Mouse (Mus musculus) fibroblast of lung, adult 2 months (primary cell): ENCODE results near the gene Lrrc74a.

Experiments
- DNase-seq: peaks from one replicate; pipeline ENCODE4 v3.0.0-alpha.2; 2011; ENCODE audit warnings: low read depth

Lrrc74a gene

DNA sequence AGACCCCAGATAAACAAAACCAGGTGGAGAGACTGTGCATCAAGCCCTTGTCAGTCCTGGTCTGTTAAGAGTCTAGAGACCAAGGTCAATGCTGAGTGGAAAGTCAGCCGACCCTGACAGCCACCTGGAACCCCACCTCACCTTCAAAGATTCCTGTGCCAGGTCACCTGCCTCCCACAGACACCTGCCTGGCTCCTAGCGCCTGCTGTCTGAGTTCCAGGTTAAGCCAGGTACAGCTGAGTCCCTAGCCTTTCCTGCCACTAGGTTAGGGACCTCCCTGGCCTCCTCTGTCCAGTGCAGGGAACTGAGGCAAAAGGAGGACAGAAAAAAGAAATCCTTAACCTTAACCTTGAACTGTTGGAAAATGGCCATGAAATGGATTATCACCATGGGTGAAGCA lies 70.7 kb downstream of the Lrrc74a start:
- DNase-seq, result no peak

DNA sequence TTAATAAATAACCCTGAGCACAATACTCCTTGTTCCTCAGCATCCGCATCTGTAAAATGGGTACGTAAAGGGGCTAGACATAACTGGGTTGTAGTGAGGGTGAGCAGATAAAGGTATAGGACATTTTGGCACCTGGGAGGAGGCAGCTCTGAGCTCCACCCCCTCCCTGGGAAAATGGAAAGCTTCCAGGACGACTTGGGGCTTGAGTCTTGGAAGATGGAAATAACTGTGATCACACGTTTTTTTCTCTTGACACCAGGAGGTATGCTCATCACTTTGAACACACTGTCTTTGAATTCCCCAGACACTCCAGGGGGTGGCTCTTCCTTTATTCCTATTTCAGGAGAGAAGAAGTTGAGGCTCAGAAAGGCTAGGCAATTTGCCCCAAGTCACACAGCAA lies 71.1 kb downstream of the Lrrc74a start:
- no peak for DNase-seq

DNA sequence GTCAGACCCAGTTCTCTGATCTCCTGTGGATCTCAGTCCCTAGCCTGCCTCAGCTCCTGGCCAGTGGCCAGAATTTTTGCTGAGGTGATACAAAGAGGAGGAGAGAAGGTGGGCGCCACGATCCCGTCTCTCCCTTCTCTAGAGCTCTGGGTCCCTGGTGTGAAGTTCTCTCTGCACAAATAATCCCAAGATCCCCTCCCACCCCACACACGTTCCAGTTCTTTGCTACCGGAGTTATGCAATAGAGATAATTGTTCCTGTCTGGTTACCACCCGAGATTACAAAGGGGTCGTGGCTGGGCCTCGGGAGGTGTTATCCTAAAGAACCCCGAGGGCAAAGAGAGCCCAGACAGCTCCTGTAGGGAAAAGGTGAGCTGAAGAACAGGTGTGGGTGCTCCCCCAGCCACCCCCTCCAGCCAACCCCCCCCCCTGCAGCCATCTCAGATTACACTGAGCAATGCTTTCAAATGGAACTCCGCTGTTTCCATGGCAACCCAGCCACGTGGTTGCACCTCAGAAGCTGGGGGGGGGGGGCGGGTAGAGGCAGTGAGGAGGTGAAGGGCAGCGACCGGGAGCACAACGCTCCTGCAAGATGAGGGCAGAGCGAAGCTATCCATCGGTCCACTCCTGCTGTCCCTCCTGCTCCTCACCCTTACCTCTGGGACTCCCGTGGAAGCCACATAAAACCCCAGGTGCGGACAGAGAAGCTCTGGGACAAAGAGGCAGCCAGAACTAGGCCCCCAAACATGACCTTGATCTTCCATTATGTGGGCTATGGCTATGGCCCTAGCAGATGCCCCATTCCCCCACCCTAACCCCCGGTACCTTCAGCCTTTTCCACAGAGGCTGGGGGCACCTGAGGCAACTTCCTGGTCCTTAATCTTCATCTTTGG lies 72.1 kb downstream of the Lrrc74a start:
- no peak for DNase-seq

DNA sequence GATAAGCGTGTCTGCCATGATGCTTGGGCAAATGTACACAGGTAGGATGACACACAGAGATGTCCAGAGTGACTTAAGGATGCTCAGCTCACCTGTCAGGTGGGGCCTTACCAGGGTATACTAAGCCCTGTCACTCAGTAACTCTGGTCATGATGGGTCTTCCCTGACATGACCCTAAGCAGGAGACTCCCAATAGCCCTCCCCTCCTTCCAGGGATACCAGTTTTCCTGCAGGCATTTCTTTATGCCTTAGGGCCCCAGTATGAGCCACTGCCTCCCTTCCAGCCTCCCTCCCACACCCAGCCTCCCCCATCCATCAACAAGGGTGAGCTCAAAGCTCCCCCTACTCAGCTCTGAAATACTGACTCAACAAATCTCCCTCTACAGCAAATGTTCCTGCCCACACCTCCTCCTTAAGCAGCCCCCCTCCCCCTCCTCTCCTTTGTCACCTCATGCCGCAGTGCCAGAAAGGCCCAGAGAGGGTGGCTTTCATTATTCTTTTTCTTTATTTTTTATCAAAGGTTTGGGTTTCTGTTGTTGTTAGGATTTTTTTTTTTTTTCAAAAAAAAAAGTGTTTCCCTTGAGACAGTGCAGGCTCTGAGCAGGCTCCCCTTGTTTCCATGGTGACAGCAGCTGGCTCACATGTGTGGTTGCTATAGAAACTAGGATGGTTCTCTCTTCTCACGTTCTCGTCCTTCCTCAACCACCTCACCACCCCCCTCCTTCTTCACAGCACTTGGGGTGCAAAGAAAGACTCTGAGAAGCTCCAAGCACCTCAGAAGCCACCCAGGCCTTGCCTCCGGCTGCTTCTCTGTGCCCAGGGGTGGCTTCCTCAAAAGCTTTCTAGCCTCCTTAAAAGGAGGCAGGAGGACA lies 73.0 kb downstream of the Lrrc74a start:
- no peak for DNase-seq

DNA sequence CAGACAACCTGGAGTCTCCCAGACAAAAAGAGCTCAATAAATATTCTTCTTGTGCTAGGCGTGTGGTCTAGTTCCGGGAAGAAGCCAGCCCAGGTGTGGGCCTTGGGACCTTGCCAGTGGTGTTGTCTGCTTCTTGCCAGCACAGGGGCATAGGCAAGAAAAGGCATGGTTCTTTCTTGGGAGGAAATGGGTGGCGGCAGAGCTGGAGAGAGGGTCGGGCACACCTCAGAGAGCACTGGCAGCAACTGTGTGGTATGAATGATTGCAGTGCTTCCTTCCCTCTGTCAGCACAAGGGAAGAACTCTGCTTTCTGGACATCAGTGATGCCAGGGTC lies 73.6 kb downstream of the Lrrc74a start:
- no peak for DNase-seq

DNA sequence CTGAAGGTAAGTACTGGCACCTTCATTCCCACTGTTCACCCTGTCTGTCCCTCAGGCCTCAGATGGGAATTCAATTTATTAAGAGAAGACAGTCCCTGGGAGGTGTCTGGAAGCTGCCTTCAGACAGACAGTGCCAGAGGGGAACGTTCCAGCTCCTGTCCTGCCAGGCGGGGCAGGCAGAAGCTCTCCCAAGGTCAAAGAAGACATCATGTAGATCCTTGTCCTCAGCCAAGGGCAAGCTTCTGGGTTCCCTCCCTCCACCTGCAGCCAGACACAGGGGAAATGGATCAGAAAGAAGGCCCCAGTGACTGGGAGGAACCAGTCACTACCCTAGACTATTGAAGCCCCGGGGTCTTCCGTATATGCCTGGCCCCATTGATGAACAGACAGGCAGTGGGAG lies 74.7 kb downstream of the Lrrc74a start:
- no peak for DNase-seq

DNA sequence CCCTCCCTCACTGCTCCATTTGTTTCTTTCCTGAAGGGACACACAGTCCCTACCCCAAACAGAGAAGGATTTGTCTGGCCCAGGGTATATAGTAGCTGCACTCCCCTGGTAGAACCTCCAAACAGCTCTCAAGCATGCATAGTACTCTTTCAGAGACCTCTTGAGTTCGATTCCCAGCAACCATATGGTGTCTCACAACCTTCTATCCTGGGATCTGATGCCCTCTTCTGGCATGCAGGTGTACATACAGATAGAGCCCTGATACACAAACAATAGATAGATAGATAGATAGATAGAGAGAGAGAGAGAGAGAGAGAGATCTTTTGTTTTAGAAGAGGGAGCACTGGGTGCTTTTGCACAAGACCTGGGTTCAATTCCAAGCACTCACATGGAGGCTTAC lies 75.9 kb downstream of the Lrrc74a start:
- no peak for DNase-seq

DNA sequence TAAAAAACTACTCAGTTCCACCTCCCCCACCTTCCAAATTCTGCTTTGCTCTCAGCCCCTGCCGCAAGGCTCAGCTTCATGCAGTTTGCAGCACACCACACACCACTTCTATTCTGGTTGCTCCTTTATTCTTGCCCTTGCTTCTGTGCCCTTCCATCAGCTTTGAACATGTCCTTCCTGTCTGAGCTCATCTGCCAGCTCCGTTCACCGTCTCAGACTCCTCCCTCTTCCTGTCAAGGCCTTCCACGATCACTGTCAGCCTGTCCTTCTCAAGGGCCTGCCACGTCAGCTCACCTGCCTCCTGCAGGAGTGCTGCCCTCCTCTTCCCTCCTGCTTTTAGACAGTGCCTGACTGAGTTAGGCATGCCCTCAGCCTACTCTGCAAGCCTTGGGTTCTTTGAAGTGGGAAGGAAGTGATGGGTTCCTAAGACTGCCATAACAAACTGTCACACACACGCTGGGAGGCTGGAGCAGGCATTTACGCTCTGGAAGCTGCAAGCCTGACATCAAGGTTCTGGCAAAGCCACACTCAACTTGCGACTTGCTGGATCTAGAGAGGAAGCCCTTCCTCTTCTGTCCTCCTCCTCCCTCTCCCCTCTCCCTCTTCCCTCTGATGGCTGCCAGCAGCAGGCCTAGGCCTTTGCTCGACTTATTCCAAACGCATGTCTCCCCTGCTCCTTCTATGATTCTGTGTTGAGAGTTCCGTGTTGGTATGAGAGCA lies 76.7 kb downstream of the Lrrc74a start:
- no peak for DNase-seq

DNA sequence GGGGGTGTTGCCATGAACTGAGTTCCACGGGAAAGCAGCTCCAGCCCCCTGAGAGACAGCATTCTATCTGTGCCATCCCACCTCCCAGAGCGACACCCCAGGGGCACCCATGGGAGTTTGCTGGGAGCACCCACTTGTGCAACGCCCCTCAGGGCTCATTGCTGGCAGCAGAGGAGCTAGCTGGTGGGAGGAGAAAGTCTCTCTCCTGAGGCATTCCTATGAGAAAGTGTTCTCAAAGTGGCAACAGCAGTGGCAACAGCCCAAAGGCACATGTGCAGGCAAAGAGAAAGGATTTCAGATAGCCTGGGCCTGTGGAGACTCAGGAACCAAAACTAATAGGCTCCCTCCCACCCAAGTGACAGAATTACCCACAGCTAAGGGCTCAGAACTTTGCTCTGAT lies 78.6 kb downstream of the Lrrc74a start:
- DNase-seq, result no peak
